Mouse (Mus musculus) neural tube, embryonic 15.5 days (tissue): ENCODE results near the gene Lgals9. TPM values are rescaled to one million over a fixed set of nuclear protein-coding genes. Genes with fewer than 3 reads are reported as not detected.
"Not testable (repeated sequence)": the region's sequence is repeated elsewhere in the genome, so short reads cannot be mapped to it uniquely, and the experiment has no call there.

Experiments used
- ATAC-seq: fragments of 200-750 bp; cut with Nextera tagmentation; 2 replicates; pipeline ENCODE4 v1.8.0; 2017; ENCODE audit warnings: mild to moderate bottlenecking, moderate TSS enrichment, moderate library complexity; ENCODE audit not compliant: low FRiP score
- H3K27ac ChIP-seq: fragments of 300-500 bp; sonication (generic); replicated peaks from 2 replicates; pipeline ENCODE4 v1.5.1; 2015; ENCODE audit warnings: mild to moderate bottlenecking, inconsistent platforms
- H3K27me3 ChIP-seq: fragments of 300-500 bp; sonication (generic); replicated peaks from 2 replicates; pipeline ENCODE4 v1.6.1; 2015; ENCODE audit warnings: inconsistent platforms
- H3K36me3 ChIP-seq: fragments of 300-500 bp; sonication (generic); 2 replicates; pipeline ENCODE4 v1.6.1; 2015; ENCODE audit warnings: inconsistent platforms
- H3K4me1 ChIP-seq: fragments of 300-500 bp; sonication (generic); 2 replicates; pipeline ENCODE4 v1.6.1; 2015; ENCODE audit warnings: inconsistent platforms
- H3K4me2 ChIP-seq: fragments of 300-500 bp; sonication (generic); 2 replicates; pipeline ENCODE4 v1.6.1; 2015; ENCODE audit warnings: inconsistent platforms, mild to moderate bottlenecking, moderate library complexity
- H3K4me3 ChIP-seq: fragments of 300-500 bp; sonication (generic); replicated peaks from 2 replicates; pipeline ENCODE4 v1.5.1; 2015; ENCODE audit warnings: mild to moderate bottlenecking, inconsistent platforms
- H3K9ac ChIP-seq: fragments of 300-500 bp; sonication (generic); replicated peaks from 2 replicates; pipeline ENCODE4 v1.6.1; 2015; ENCODE audit warnings: mild to moderate bottlenecking, inconsistent platforms
- H3K9me3 ChIP-seq: fragments of 300-500 bp; sonication (generic); replicated peaks from 2 replicates; pipeline ENCODE4 v1.6.1; 2016; ENCODE audit warnings: inconsistent platforms
- WGBS: fragments of 180-500 bp; shearing (Covaris S2); methylation state at CpG from one replicate; pipeline ENCODE4 v1.1.7; 2015; ENCODE audit warnings: mixed read lengths; 5-methylcytosine and 5-hydroxymethylcytosine counted together
- polyA plus RNA-seq: library from polyadenylated mRNA; unstranded; fragments of >200 nt; fragmentation: Nextera tagmentation; extraction: Ambion mirVana; gene quantifications from 2 replicates; pipeline ENCODE4 v1.2.1, GENCODE M21; 2015

The Lgals9 gene
- polyA plus RNA-seq, 1 experiment from 2014 or later = 18.3 TPM

DNA sequence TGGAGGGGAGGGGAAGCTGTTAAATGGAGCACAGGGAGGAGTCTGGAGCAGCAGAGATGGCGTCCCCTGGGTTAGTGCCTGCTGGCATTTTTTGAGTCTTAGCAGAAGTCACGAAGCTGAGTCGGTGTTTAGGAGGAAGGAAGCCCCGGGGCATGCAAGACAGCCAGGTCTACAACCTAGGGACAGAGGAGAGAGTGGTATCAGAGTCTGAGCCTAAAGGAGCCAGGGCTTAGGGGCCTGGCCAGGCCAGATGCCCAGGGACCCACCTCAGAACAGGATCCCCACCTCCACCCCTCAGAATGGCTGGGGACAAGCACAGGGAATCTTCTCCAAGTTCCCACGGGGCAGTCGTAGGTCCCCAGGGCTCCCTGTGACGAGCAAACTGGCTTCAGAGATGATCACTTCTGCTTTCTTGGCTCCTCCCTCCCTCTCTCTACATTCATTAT lies 32.4 kb upstream of the Lgals9 start:
- Histone ChIP-seq H3K27ac (no peak overlapping the region), H3K27me3 (no peaks in the 10 kb centered on the region), H3K4me3 (no peak overlapping the region), H3K4me1 (peaks cover 5% of the 10 kb centered on the region; the same call in 1 of the 2 replicates), H3K9me3 (no peaks in the 10 kb centered on the region), H3K9ac (no peak overlapping the region), H3K36me3 (peaks cover 40% of the 10 kb centered on the region), H3K4me2 (no peak overlapping the region)
- no peak for ATAC-seq
- WGBS = 79% methylated on average over 7 of the region's 7 CpGs

DNA sequence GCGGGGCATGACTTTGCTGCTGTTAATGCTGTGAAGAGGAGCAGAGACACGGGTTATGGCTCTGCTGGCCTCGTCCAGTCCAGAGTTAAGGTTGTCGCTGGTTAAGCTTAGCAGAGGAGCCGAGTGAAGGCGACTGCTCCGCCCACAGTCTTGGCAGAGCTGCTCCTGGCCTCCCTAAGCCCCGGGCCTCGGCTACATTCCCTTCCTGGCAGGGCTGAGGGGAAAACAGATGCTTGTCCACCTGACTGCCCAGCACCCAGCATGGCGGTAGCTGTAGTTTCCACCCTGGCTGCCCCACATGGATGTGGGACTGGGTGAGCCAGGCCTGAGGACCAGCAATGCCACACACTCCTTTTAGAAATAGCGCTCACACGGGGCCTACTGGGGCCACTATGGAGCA lies 31.5 kb upstream of the Lgals9 start:
- H3K9ac ChIP-seq = no peak overlapping the region
- H3K27me3 ChIP-seq = no peaks in the 10 kb centered on the region
- no peak overlapping the region for H3K4me3 ChIP-seq
- H3K4me2 ChIP-seq = no peak overlapping the region
- H3K36me3 ChIP-seq = peaks cover 34% of the 10 kb centered on the region
- H3K9me3 ChIP-seq = no peaks in the 10 kb centered on the region
- 67% methylated on average over 12 of the region's 12 CpGs for WGBS
- peaks cover 5% of the 10 kb centered on the region; the same call in 1 of the 2 replicates for H3K4me1 ChIP-seq
- ATAC-seq = no peak
- no peak overlapping the region for H3K27ac ChIP-seq

- WGBS = 94% methylated on average over 24 of the region's 24 CpGs
- H3K4me3 ChIP-seq = no peak overlapping the region
- ATAC-seq = no peak
- no peak overlapping the region for H3K4me2 ChIP-seq
- H3K4me1 ChIP-seq = peaks cover 5% of the 10 kb centered on the region; the same call in 1 of the 2 replicates
- H3K36me3 ChIP-seq = peaks cover 30% of the 10 kb centered on the region
- no peaks in the 10 kb centered on the region for H3K27me3 ChIP-seq
- no peak overlapping the region for H3K27ac ChIP-seq
- no peak overlapping the region for H3K9ac ChIP-seq
- no peaks in the 10 kb centered on the region for H3K9me3 ChIP-seq
Observed at GRCm38 (mm10) chr11:79015660-79016215, 31.0 kb upstream of the Lgals9 start.

- peaks cover 20% of the 10 kb centered on the region for H3K36me3 ChIP-seq
- no peaks in the 10 kb centered on the region for H3K9me3 ChIP-seq
- no peak overlapping the region for H3K4me3 ChIP-seq
- H3K27ac ChIP-seq = no peak overlapping the region
- H3K4me2 ChIP-seq = no peak overlapping the region
- no peak overlapping the region for H3K9ac ChIP-seq
- no peak for ATAC-seq
- peaks cover 5% of the 10 kb centered on the region; the same call in 1 of the 2 replicates for H3K4me1 ChIP-seq
- 81% methylated on average over 15 of the region's 15 CpGs for WGBS
- H3K27me3 ChIP-seq = no peaks in the 10 kb centered on the region
Observed at GRCm38 (mm10) chr11:79014602-79015325, 30.0 kb upstream of the Lgals9 start.

GRCm38 (mm10) chr11:79013806-79014205 lies 29.1 kb upstream of the Lgals9 start:
- Histone ChIP-seq H3K9me3 (no peaks in the 10 kb centered on the region), H3K36me3 (peaks cover 12% of the 10 kb centered on the region), H3K9ac (no peak overlapping the region), H3K27me3 (no peaks in the 10 kb centered on the region), H3K4me1 (peaks cover 5% of the 10 kb centered on the region; the same call in 1 of the 2 replicates), H3K4me3 (no peak overlapping the region), H3K4me2 (no peak overlapping the region), H3K27ac (no peak overlapping the region)
- no peak for ATAC-seq
- 62% methylated on average over 9 of the region's 9 CpGs for WGBS

DNA sequence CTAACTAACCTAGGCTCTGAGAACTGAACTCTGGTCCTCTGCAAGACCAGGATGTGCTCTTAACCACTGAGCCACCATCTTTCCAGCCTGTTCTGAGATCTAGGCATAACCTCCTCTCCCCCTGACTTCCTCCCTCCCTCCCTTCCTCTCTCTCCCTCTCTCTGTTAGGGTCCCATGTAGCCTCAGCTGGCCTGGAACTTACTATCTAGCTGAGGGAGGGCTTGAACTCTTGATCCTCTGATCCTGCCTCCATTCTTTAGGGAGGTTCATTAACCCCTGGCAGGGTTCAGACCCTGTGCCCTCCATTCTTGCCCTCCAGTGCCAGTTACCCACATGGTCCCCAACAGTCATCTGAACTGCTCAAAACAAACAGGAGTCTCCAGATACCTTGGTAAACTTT lies 28.3 kb upstream of the Lgals9 start:
- Histone ChIP-seq H3K4me2 (no peak overlapping the region), H3K4me1 (peaks cover 5% of the 10 kb centered on the region; the same call in 1 of the 2 replicates), H3K9ac (no peak overlapping the region), H3K27me3 (no peaks in the 10 kb centered on the region), H3K4me3 (no peak overlapping the region), H3K36me3 (peaks cover 4% of the 10 kb centered on the region), H3K27ac (no peak overlapping the region), H3K9me3 (no peaks in the 10 kb centered on the region)
- no peak for ATAC-seq

DNA sequence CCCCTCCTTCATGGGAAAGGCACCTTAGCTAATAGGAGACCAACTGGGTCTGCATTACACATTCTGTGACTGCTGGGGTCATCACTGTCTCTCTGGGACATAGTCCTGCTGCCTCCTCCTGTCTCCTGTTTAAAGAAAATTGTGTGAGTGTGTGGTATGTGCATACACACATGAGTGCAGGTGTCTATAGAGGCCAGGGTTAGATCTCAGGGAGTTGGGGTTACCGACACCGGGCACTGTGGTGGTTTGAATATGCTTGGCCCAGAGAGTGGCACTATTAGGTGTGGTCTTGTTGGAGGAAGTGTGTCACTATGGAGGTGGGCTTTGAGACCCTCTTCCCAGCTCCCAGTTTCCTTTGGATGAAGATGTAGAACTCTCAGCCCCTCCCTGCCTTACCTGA lies 27.8 kb upstream of the Lgals9 start:
- Histone ChIP-seq H3K4me3 (no peak overlapping the region), H3K27ac (no peak overlapping the region), H3K9ac (no peak overlapping the region), H3K4me2 (no peak overlapping the region), H3K36me3 (no peaks in the 10 kb centered on the region), H3K9me3 (no peaks in the 10 kb centered on the region), H3K4me1 (peaks cover 5% of the 10 kb centered on the region; the same call in 1 of the 2 replicates), H3K27me3 (no peaks in the 10 kb centered on the region)
- ATAC-seq = no peak
- 100% methylated on average over 2 of the region's 2 CpGs for WGBS

GRCm38 (mm10) chr11:79008891-79009290 lies 24.1 kb upstream of the Lgals9 start:
- Histone ChIP-seq H3K9me3 (no peaks in the 10 kb centered on the region), H3K27me3 (no peaks in the 10 kb centered on the region), H3K4me2 (no peak overlapping the region), H3K27ac (no peak overlapping the region), H3K36me3 (no peaks in the 10 kb centered on the region), H3K4me1 (no peaks in the 10 kb centered on the region), H3K9ac (no peak overlapping the region), H3K4me3 (no peak overlapping the region)
- 71% methylated on average over 7 of the region's 7 CpGs for WGBS
- ATAC-seq = no peak

GRCm38 (mm10) chr11:79008007-79008775 lies 23.4 kb upstream of the Lgals9 start:
- no peak overlapping the region for H3K4me3 ChIP-seq
- H3K27ac ChIP-seq = no peak overlapping the region
- no peaks in the 10 kb centered on the region for H3K4me1 ChIP-seq
- no peaks in the 10 kb centered on the region for H3K9me3 ChIP-seq
- 69% methylated on average over 6 of the region's 6 CpGs for WGBS
- ATAC-seq = no peak
- no peak overlapping the region for H3K9ac ChIP-seq
- no peak overlapping the region for H3K4me2 ChIP-seq
- no peaks in the 10 kb centered on the region for H3K36me3 ChIP-seq
- no peaks in the 10 kb centered on the region for H3K27me3 ChIP-seq

DNA sequence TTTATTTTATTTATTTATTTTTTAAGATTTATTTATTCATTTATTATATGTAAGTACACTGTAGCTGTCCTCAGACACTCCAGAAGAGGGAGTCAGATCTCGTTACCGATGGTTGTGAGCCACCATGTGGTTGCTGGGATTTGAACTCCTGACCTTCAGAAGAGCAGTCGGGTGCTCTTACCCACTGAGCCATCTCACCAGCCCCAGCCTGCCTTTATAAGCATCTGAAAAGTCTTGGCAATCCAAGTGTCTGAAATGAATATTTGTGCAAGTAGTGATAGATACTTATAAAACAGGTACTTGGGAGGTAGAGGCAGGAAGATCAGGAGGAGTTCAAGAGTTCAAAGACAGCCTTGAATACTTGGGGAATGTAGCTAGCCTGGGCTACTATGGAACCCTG lies 22.6 kb upstream of the Lgals9 start:
- not testable (repeated sequence) for H3K4me1 ChIP-seq, H3K4me2 ChIP-seq, H3K36me3 ChIP-seq, ATAC-seq, H3K9me3 ChIP-seq, H3K4me3 ChIP-seq, H3K9ac ChIP-seq, H3K27ac ChIP-seq, H3K27me3 ChIP-seq
- WGBS = 86% methylated on average over 3 of the region's 3 CpGs

- H3K9ac ChIP-seq = no peak overlapping the region
Observed at GRCm38 (mm10) chr11:79006417-79006816, 21.7 kb upstream of the Lgals9 start.

More at GRCm38 (mm10) chr11:79006417-79006816, 21.7 kb upstream of the Lgals9 start:
- no peak overlapping the region for H3K4me2 ChIP-seq
- WGBS = 65% methylated on average over 5 of the region's 5 CpGs
- no peaks in the 10 kb centered on the region for H3K9me3 ChIP-seq
- H3K36me3 ChIP-seq = no peaks in the 10 kb centered on the region
- ATAC-seq = no peak
- H3K27me3 ChIP-seq = no peaks in the 10 kb centered on the region
- no peaks in the 10 kb centered on the region for H3K4me1 ChIP-seq
- H3K27ac ChIP-seq = no peak overlapping the region
- no peak overlapping the region for H3K4me3 ChIP-seq
